In genomic region chr7:46033870-46034337, GRCm38 (mm10) we compare ENCODE assay signal across 8 mouse cellular contexts. TPM values are rescaled to one million over a fixed set of nuclear protein-coding genes. Genes with fewer than 3 reads are reported as not detected.
DNase-seq lines count a peak whose midpoint lies in the region; ATAC-seq and TF ChIP-seq lines count a peak whose summit lies in the region.

No protein-coding gene starts in this region.

- peak overlapping the region; percentile 69 for H3K4me3 ChIP-seq in kidney, embryonic 16.5 days (ENCODE audit: low read length)
- H3K4me3 ChIP-seq in embryonic facial prominence, embryonic 10.5 days = peak overlapping the region; percentile 95
- peak overlapping the region; percentile 67 for H3K4me3 ChIP-seq in hindbrain, embryonic 16.5 days (ENCODE audit: low read length)
- H3K4me3 ChIP-seq in midbrain, postnatal 0 days (ENCODE audit: low read depth, low read length) = peak overlapping the region; percentile 83

- peak; percentile 55 for ATAC-seq in kidney, embryonic 16.5 days (ENCODE audit: low FRiP score, low TSS enrichment)
- peak; percentile 75; the same call in 1 of the 2 replicates for ATAC-seq in hindbrain, embryonic 16.5 days
- peak; percentile 50 for ATAC-seq in midbrain, postnatal 0 days (ENCODE audit: low FRiP score)

- no peaks in the 10 kb centered on the region for H3K9me3 ChIP-seq in kidney, embryonic 16.5 days (ENCODE audit: low read length)
- H3K9me3 ChIP-seq in embryonic facial prominence, embryonic 10.5 days = no peaks in the 10 kb centered on the region
- H3K9me3 ChIP-seq in hindbrain, embryonic 16.5 days (ENCODE audit: control insufficient read depth, low read length) = no peaks in the 10 kb centered on the region
- H3K9me3 ChIP-seq in midbrain, postnatal 0 days (ENCODE audit: low read length) = no peaks in the 10 kb centered on the region

- peak overlapping the region; percentile 68 for H3K4me2 ChIP-seq in kidney, embryonic 16.5 days (replicated peaks; ENCODE audit: low read depth, low read length)
- H3K4me2 ChIP-seq in hindbrain, embryonic 16.5 days (ENCODE audit: low read length) = peak overlapping the region; percentile 80
- H3K4me2 ChIP-seq in midbrain, postnatal 0 days (ENCODE audit: low read depth, low read length, poor library complexity, severe bottlenecking) = peak overlapping the region; percentile 62

- H3K27me3 ChIP-seq in kidney, embryonic 16.5 days (ENCODE audit: insufficient read depth, low read length) = no peaks in the 10 kb centered on the region
- H3K27me3 ChIP-seq in embryonic facial prominence, embryonic 10.5 days (replicated peaks; ENCODE audit: low read depth, poor library complexity, severe bottlenecking) = no peaks in the 10 kb centered on the region
- H3K27me3 ChIP-seq in hindbrain, embryonic 16.5 days (replicated peaks; ENCODE audit: control insufficient read depth, insufficient read depth, low read length) = no peaks in the 10 kb centered on the region
- no peaks in the 10 kb centered on the region for H3K27me3 ChIP-seq in midbrain, postnatal 0 days (ENCODE audit: insufficient read depth, low read length)

- TF ChIP-seq CTCF in midbrain, postnatal 0 days (IDR thresholded peaks at IDR 0.05) = no peak

- intact Hi-C loops in gastrocnemius, postnatal 36 days (cut with DNase I) = no loop called here

- peaks cover 6% of the 10 kb centered on the region for H3K36me3 ChIP-seq in kidney, embryonic 16.5 days (ENCODE audit: insufficient read depth, low read length)
- H3K36me3 ChIP-seq in embryonic facial prominence, embryonic 10.5 days (replicated peaks) = peaks cover 21% of the 10 kb centered on the region
- peaks cover 3% of the 10 kb centered on the region; the same call in 1 of the 2 replicates for H3K36me3 ChIP-seq in hindbrain, embryonic 16.5 days (ENCODE audit: control insufficient read depth, insufficient read depth, low read length)
- H3K36me3 ChIP-seq in midbrain, postnatal 0 days (ENCODE audit: insufficient read depth, low read length) = peaks cover 9% of the 10 kb centered on the region

- no peak overlapping the region for H3K27ac ChIP-seq in kidney, embryonic 16.5 days (ENCODE audit: low read length)
- H3K27ac ChIP-seq in embryonic facial prominence, embryonic 10.5 days (replicated peaks) = peak overlapping the region; percentile 84
- H3K27ac ChIP-seq in hindbrain, embryonic 16.5 days (ENCODE audit: low read depth, low read length) = peak overlapping the region; percentile 69; the same call in 1 of the 2 replicates
- H3K27ac ChIP-seq in midbrain, postnatal 0 days (ENCODE audit: low read depth, low read length) = peak overlapping the region; percentile 47; the same call in 1 of the 2 replicates

- WGBS in kidney, embryonic 16.5 days = under 1% methylated on average over 35 of the region's 35 CpGs
- under 1% methylated on average over 35 of the region's 35 CpGs for WGBS in embryonic facial prominence, embryonic 10.5 days
- WGBS in hindbrain, embryonic 16.5 days = under 1% methylated on average over 26 of the region's 35 CpGs
- WGBS in midbrain, postnatal 0 days = under 1% methylated on average over 33 of the region's 35 CpGs

- DNase-seq in kidney, postnatal 10 days = no peak
- no peak for DNase-seq in embryonic facial prominence, embryonic 10.5 days (ENCODE audit: low spot score)
- no peak for DNase-seq in midbrain, postnatal 0 days (ENCODE audit: low spot score)
- DNase-seq in gastrocnemius, postnatal 36 days = no peak
- DNase-seq in right cerebral cortex, postnatal 36 days (ENCODE audit: low spot score in 2 of 2) = no peak
- DNase-seq in thymus, postnatal 25 days = no peak

- H3K9ac ChIP-seq in kidney, embryonic 16.5 days (replicated peaks; ENCODE audit: low read length) = peak overlapping the region; percentile 76
- H3K9ac ChIP-seq in hindbrain, embryonic 16.5 days (ENCODE audit: low read depth, low read length) = peak overlapping the region; percentile 80
- peak overlapping the region; percentile 72 for H3K9ac ChIP-seq in midbrain, postnatal 0 days (replicated peaks; ENCODE audit: low read length, poor library complexity, severe bottlenecking)

- peaks cover 16% of the 10 kb centered on the region for H3K4me1 ChIP-seq in kidney, embryonic 16.5 days (ENCODE audit: insufficient read depth, low read length)
- H3K4me1 ChIP-seq in embryonic facial prominence, embryonic 10.5 days = peaks cover 30% of the 10 kb centered on the region
- peaks cover 14% of the 10 kb centered on the region for H3K4me1 ChIP-seq in hindbrain, embryonic 16.5 days (ENCODE audit: control insufficient read depth, insufficient read depth, low read depth, low read length)
- H3K4me1 ChIP-seq in midbrain, postnatal 0 days (ENCODE audit: insufficient read depth, low read length) = peaks cover 8% of the 10 kb centered on the region; the same call in 1 of the 2 replicates

RNA-seq across cellular contexts. Expression of gene Nomo1, which starts 0.4 kb away (rescaled TPM):
- polyA plus RNA-seq in kidney, embryonic 16.5 days (2015; fragmentation: Nextera tagmentation; extraction: Ambion mirVana) = 43.3 and 44.4 TPM in 2 replicates
- 26.8 and 30.6 TPM in 2 replicates for polyA plus RNA-seq in embryonic facial prominence, embryonic 10.5 days (2016; fragmentation: Nextera tagmentation; extraction: Ambion mirVana)
- polyA plus RNA-seq in hindbrain, embryonic 16.5 days (2015; fragmentation: Nextera tagmentation; extraction: Ambion mirVana) = 47.3 TPM in 2 replicates
- total RNA-seq in midbrain, postnatal 0 days (2014; rRNA removed) = 44.2 and 56.3 TPM in 2 replicates
- polyA plus RNA-seq in midbrain, postnatal 0 days (2015; fragmentation: Nextera tagmentation; extraction: Ambion mirVana) = 35.8 and 38.7 TPM in 2 replicates
- 10 to 100 TPM; 54.5 to 66.7 TPM for total RNA-seq in gastrocnemius, postnatal 36 days (2021)

RNA-seq across cellular contexts. Expression of gene Abcc6, which starts 3.8 kb away (rescaled TPM):
- polyA plus RNA-seq in kidney, embryonic 16.5 days (2015; fragmentation: Nextera tagmentation; extraction: Ambion mirVana) = 0.66 and 0.87 TPM in 2 replicates
- polyA plus RNA-seq in embryonic facial prominence, embryonic 10.5 days (2016; fragmentation: Nextera tagmentation; extraction: Ambion mirVana) = 0.10 TPM in 1 of 2 replicates, not detected in the other
- 0.53 and 1.0 TPM in 2 replicates for polyA plus RNA-seq in hindbrain, embryonic 16.5 days (2015; fragmentation: Nextera tagmentation; extraction: Ambion mirVana)
- 1.3 and 2.1 TPM in 2 replicates for total RNA-seq in midbrain, postnatal 0 days (2014; rRNA removed)
- polyA plus RNA-seq in midbrain, postnatal 0 days (2015; fragmentation: Nextera tagmentation; extraction: Ambion mirVana) = 0.43 and 0.89 TPM in 2 replicates
- total RNA-seq in gastrocnemius, postnatal 36 days (2021) = not detected
